Mouse (Mus musculus) MEL (cell line): ENCODE data around the gene Arhgap21. TPM values are rescaled to one million over a fixed set of nuclear protein-coding genes. Genes with fewer than 3 reads are reported as not detected.

ENCODE experiments used
- DNase-seq: peaks from one replicate; pipeline ENCODE4 v3.0.0; 2011; ENCODE audit warnings: low read depth, low spot score
- H3K27ac ChIP-seq: 2 replicates; pipeline ENCODE4 v1.5.1; 2012; ENCODE audit warnings: low read depth, mild to moderate bottlenecking, control low read depth, low read length, moderate library complexity; ENCODE audit not compliant: control insufficient read depth
- H3K27me3 ChIP-seq, 2 experiments: fragments of 150-350 bp in 1 of 2; sonication (generic) in 1 of 2; 2 replicates each; pipeline ENCODE4 v1.6.1; 2012; ENCODE audit warnings: low read length in 2 of 2, mild to moderate bottlenecking in 2 of 2, improper control_type of control experiment in 1 of 2, moderate library complexity in 1 of 2; ENCODE audit not compliant: insufficient read depth in 2 of 2, control insufficient read depth in 1 of 2
- H3K36me3 ChIP-seq, 2 experiments: 2 replicates each; pipeline ENCODE4 v1.6.1; 2012 to 2014; ENCODE audit warnings: low read length in 2 of 2, improper control_type of control experiment in 1 of 2, inconsistent platforms in 1 of 2, mild to moderate bottlenecking in 1 of 2; ENCODE audit not compliant: insufficient read depth in 2 of 2, control insufficient read depth in 1 of 2
- H3K4me1 ChIP-seq, 2 experiments: fragments of 150-350 bp in 1 of 2; sonication (generic) in 1 of 2; 2 replicates each; pipeline ENCODE4 v1.6.1; 2012; ENCODE audit warnings: low read length in 2 of 2, improper control_type of control experiment in 1 of 2, mild to moderate bottlenecking in 1 of 2; ENCODE audit not compliant: insufficient read depth in 2 of 2, control insufficient read depth in 1 of 2
- H3K4me3 ChIP-seq, 2 experiments: fragments of 150-350 bp in 1 of 2; sonication (generic) in 1 of 2; 2 replicates each; pipeline ENCODE4 v1.5.1; 2012; ENCODE audit warnings: low read depth in 2 of 2, low read length in 2 of 2, mild to moderate bottlenecking in 2 of 2, moderate library complexity in 2 of 2, control low read depth in 1 of 2, improper control_type of control experiment in 1 of 2; ENCODE audit not compliant: control insufficient read depth in 1 of 2, insufficient read depth in 1 of 2
- H3K79me2 ChIP-seq: 2 replicates; pipeline ENCODE4 v1.6.1; 2012; ENCODE audit warnings: mild to moderate bottlenecking, low read length, moderate library complexity; ENCODE audit not compliant: control insufficient read depth, poor library complexity, insufficient read depth
- H3K9ac ChIP-seq: 2 replicates; pipeline ENCODE4 v1.6.1; 2012; ENCODE audit warnings: low read depth, mild to moderate bottlenecking, control low read depth, low read length, moderate library complexity; ENCODE audit not compliant: control insufficient read depth, poor library complexity, severe bottlenecking
- H3K9me3 ChIP-seq: fragments of 150-350 bp; sonication (generic); replicated peaks from 2 replicates; pipeline ENCODE4 v1.6.1; 2012; ENCODE audit warnings: mild to moderate bottlenecking, low read length, improper control_type of control experiment, moderate library complexity; ENCODE audit not compliant: insufficient read depth
- CHD2 ChIP-seq: IDR thresholded peaks from 2 replicates; pipeline ENCODE4 v1.6.1; 2011; ENCODE audit warnings: low read length, improper control_type of control experiment
- CTCF ChIP-seq, 3 experiments: IDR thresholded peaks in 2 of 3; conservative IDR thresholded peaks in 1 of 3; 2 replicates each; pipeline ENCODE4 v1.5.1; 2011 to 2012; ENCODE audit warnings: low read length in 3 of 3, low read depth in 2 of 3, mild to moderate bottlenecking in 2 of 3, improper control_type of control experiment in 1 of 3, inconsistent platforms in 1 of 3, mixed read lengths in 1 of 3, moderate library complexity in 1 of 3; ENCODE audit not compliant: control insufficient read depth in 1 of 3, insufficient read depth in 1 of 3, poor library complexity in 1 of 3, severe bottlenecking in 1 of 3
- GABPA ChIP-seq: IDR thresholded peaks from 2 replicates; pipeline ENCODE4 v1.6.1; 2012; ENCODE audit warnings: low read depth, mild to moderate bottlenecking, inconsistent platforms, low read length, improper control_type of control experiment, moderate library complexity
- KAT2A ChIP-seq: conservative IDR thresholded peaks from 2 replicates; pipeline ENCODE4 v1.6.1; 2012; ENCODE audit warnings: low read depth, low read length, improper control_type of control experiment, inconsistent platforms
- MAFK ChIP-seq: IDR thresholded peaks from 2 replicates; pipeline ENCODE4 v1.6.1; 2011; ENCODE audit warnings: low read depth, mild to moderate bottlenecking, low read length, improper control_type of control experiment, borderline replicate concordance
- MAZ ChIP-seq: IDR thresholded peaks from 2 replicates; pipeline ENCODE4 v1.6.1; 2012; ENCODE audit warnings: low read depth, mild to moderate bottlenecking, inconsistent platforms, low read length, improper control_type of control experiment
- MEF2A ChIP-seq: IDR thresholded peaks from 2 replicates; pipeline ENCODE4 v1.6.1; 2014; ENCODE audit warnings: low read depth, mild to moderate bottlenecking, inconsistent platforms, low read length, improper control_type of control experiment; ENCODE audit not compliant: poor library complexity, insufficient replicate concordance, severe bottlenecking; ENCODE audit errors: extremely low read depth
- MXI1 ChIP-seq: IDR thresholded peaks from 2 replicates; pipeline ENCODE4 v1.6.1; 2011; ENCODE audit warnings: mild to moderate bottlenecking, low read depth, low read length, improper control_type of control experiment
- NELFE ChIP-seq: IDR thresholded peaks from 2 replicates; pipeline ENCODE4 v1.6.1; 2011; ENCODE audit warnings: low read depth, low read length, improper control_type of control experiment
- POLR2AphosphoS5 ChIP-seq: IDR thresholded peaks from 2 replicates; pipeline ENCODE4 v1.6.1; 2012; ENCODE audit warnings: low read depth, borderline replicate concordance, mild to moderate bottlenecking, inconsistent platforms, low read length, moderate library complexity, mixed read lengths
- RAD21 ChIP-seq: IDR thresholded peaks from 2 replicates; pipeline ENCODE4 v1.6.1; 2011; ENCODE audit warnings: mild to moderate bottlenecking, low read depth, low read length, improper control_type of control experiment
- SIN3A ChIP-seq: IDR thresholded peaks from 2 replicates; pipeline ENCODE4 v1.6.1; 2012; ENCODE audit warnings: low read length, improper control_type of control experiment, inconsistent platforms
- SMC3 ChIP-seq: IDR thresholded peaks from 2 replicates; pipeline ENCODE4 v1.6.1; 2011; ENCODE audit warnings: low read depth, low read length, improper control_type of control experiment
- TAL1 ChIP-seq: IDR thresholded peaks from 2 replicates; pipeline ENCODE4 v1.6.1; 2012; ENCODE audit warnings: mild to moderate bottlenecking, inconsistent platforms, low read length, moderate library complexity, mixed read lengths
- TCF12 ChIP-seq: IDR thresholded peaks from 2 replicates; pipeline ENCODE4 v1.6.1; 2014; ENCODE audit warnings: low read depth, mild to moderate bottlenecking, inconsistent platforms, low read length, improper control_type of control experiment, moderate library complexity
- UBTF ChIP-seq: IDR thresholded peaks from 2 replicates; pipeline ENCODE4 v1.6.1; 2012; ENCODE audit warnings: low read depth, mild to moderate bottlenecking, inconsistent platforms, low read length, improper control_type of control experiment, moderate library complexity, borderline replicate concordance; ENCODE audit not compliant: insufficient read depth
- ZC3H11A ChIP-seq: IDR thresholded peaks from 2 replicates; pipeline ENCODE4 v1.6.1; 2012; ENCODE audit warnings: low read depth, mild to moderate bottlenecking, inconsistent platforms, low read length, improper control_type of control experiment
- ZKSCAN1 ChIP-seq: IDR thresholded peaks from 2 replicates; pipeline ENCODE4 v1.6.1; 2012; ENCODE audit warnings: low read depth, mild to moderate bottlenecking, inconsistent platforms, low read length, improper control_type of control experiment, moderate library complexity
- polyA plus RNA-seq, 2 experiments: library from polyadenylated mRNA; stranded (reverse) in 1 of 2; unstranded in 1 of 2; fragments of >175 nt in 1 of 2; fragments of >200 nt in 1 of 2; gene quantifications; 2 replicates each; pipeline versions ENCODE4 v1.2.1 to v1.2.4; 2012; ENCODE audit warnings: low replicate concordance in 2 of 2, low read depth in 1 of 2; ENCODE audit not compliant: insufficient read length in 2 of 2, insufficient read depth in 1 of 2, missing spikeins in 1 of 2
- total RNA-seq: library from RNA; depleted of rRNA; stranded (reverse); fragments of 300-350 nt; gene quantifications from 2 replicates; pipeline ENCODE4 v1.2.3, GENCODE M21; 2012

Gene Arhgap21
- total and polyA plus RNA-seq, 3 experiments, result 12.4 to 104 (median 30.6) TPM

DNA sequence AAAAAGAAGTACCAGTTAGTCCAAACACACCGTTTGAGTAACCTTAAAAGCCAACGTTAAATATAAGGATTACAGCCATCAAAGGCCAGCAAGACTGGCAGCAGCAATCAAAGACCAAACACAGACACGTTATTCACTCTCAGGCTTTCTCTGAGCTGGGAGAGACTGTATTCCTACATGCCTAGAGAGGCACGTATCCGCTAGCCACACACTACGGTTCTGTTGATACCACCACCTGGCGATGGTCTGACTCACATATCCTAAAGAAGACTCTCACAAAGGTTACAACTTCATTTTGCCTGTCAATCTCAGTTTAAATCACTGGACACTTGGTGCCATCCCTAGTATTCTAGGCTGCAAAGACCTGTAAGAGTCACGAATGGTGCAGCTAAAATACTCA, 13.3 kb downstream of the Arhgap21 start:
- TF ChIP-seq CTCF (IDR thresholded peaks at IDR 0.05 in 2 of 3, conservative IDR thresholded peaks at IDR 0.05 in 1 of 3; ENCODE audit: control insufficient read depth in 1 of 3, insufficient read depth in 1 of 3, low read depth in 2 of 3, low read length in 3 of 3, poor library complexity in 1 of 3, severe bottlenecking in 1 of 3), result no peak
- no peak for TF ChIP-seq ZC3H11A
- no peak for TF ChIP-seq GABPA
- TF ChIP-seq TAL1, result no peak
- no peak for TF ChIP-seq MAFK
- no peak for TF ChIP-seq KAT2A
- no peak for TF ChIP-seq TCF12
- TF ChIP-seq SIN3A, result no peak
- Histone ChIP-seq H3K27me3 (no peaks in the 10 kb centered on the region), H3K9ac (no peak overlapping the region), H3K4me1 (peaks cover 1 to 6% of the 10 kb centered on the region in 2 experiments; a peak in 3 of 4 replicates), H3K9me3 (no peaks in the 10 kb centered on the region), H3K4me3 (no peak overlapping the region), H3K36me3 (peaks cover 2 to 21% of the 10 kb centered on the region in 2 experiments; a peak in 3 of 4 replicates), H3K27ac (no peak overlapping the region), H3K79me2 (peaks cover 63% of the 10 kb centered on the region)
- DNase-seq, result no peak

DNA sequence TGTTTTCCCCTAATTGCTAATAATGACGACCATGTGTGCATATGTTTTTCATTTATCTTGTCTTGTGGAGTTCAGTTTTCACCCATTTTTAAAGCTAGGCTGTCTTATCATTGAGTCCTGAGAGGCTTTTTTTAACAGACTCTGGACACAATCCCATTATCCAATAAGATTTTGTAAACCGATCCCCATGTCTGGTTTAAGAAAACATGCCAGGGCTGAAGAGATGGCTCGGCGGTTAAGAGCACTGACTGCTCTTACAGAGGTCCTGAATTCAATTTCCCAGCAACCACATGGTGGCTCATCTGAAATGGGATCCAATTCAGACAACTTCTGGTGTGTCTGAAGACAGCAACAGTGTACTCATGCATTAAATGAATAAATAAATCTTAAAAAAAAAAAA, 16.0 kb downstream of the Arhgap21 start:
- peaks cover 3 to 5% of the 10 kb centered on the region in 2 experiments; a peak in 3 of 4 replicates for H3K4me1 ChIP-seq
- DNase-seq, result no peak
- peaks cover 53% of the 10 kb centered on the region for H3K79me2 ChIP-seq
- H3K27me3 ChIP-seq, result no peaks in the 10 kb centered on the region
- H3K9me3 ChIP-seq, result no peaks in the 10 kb centered on the region
- H3K4me3 ChIP-seq, result no peak overlapping the region
- no peak overlapping the region for H3K9ac ChIP-seq
- TF ChIP-seq ZKSCAN1 (no peak), MXI1 (no peak), TCF12 (no peak), RAD21 (no peak), MAZ (no peak), NELFE (no peak), SMC3 (no peak), CHD2 (no peak), UBTF (no peak), POLR2AphosphoS5 (no peak), MEF2A (no peak)
- peaks cover 0 to 8% of the 10 kb centered on the region in 2 experiments; a peak in 2 of 4 replicates for H3K36me3 ChIP-seq
- no peak overlapping the region for H3K27ac ChIP-seq
